Mouse (Mus musculus) forebrain, embryonic 11.5 days (tissue): Measurements from ENCODE around the gene Apbb2. TPM values are rescaled to one million over a fixed set of nuclear protein-coding genes. Genes with fewer than 3 reads are reported as not detected.

Experiments
- ATAC-seq: fragments of 200-750 bp; cut with Nextera tagmentation; replicated peaks from 2 replicates; pipeline ENCODE4 v1.8.0; 2017; ENCODE audit warnings: moderate TSS enrichment; ENCODE audit not compliant: low FRiP score
- DNase-seq: peaks from one replicate; pipeline ENCODE4 v3.0.0-alpha.2; 2017; ENCODE audit warnings: low spot score
- H3K27ac ChIP-seq: fragments of 300-500 bp; sonication (generic); 2 replicates; pipeline ENCODE4 v1.5.1; 2014; ENCODE audit warnings: low read depth, low read length
- H3K27me3 ChIP-seq: fragments of 300-500 bp; sonication (generic); 2 replicates; pipeline ENCODE4 v1.6.1; 2014; ENCODE audit warnings: mild to moderate bottlenecking, low read length, mixed read lengths; ENCODE audit not compliant: control insufficient read depth, insufficient read depth
- H3K36me3 ChIP-seq: fragments of 300-500 bp; sonication (generic); 2 replicates; pipeline ENCODE4 v1.6.1; 2014; ENCODE audit warnings: mild to moderate bottlenecking, low read length, moderate library complexity, mixed read lengths; ENCODE audit not compliant: control insufficient read depth, insufficient read depth
- H3K4me1 ChIP-seq: fragments of 300-500 bp; sonication (generic); replicated peaks from 2 replicates; pipeline ENCODE4 v1.6.1; 2014; ENCODE audit warnings: low read length, mixed read lengths; ENCODE audit not compliant: control insufficient read depth, insufficient read depth
- H3K4me2 ChIP-seq: fragments of 300-500 bp; sonication (generic); 2 replicates; pipeline ENCODE4 v1.6.1; 2014; ENCODE audit warnings: low read depth, mild to moderate bottlenecking, low read length, moderate library complexity, mixed read lengths; ENCODE audit not compliant: severe bottlenecking
- H3K4me3 ChIP-seq: fragments of 300-500 bp; sonication (generic); 2 replicates; pipeline ENCODE4 v1.5.1; 2014; ENCODE audit warnings: low read depth, low read length
- H3K9ac ChIP-seq: fragments of 300-500 bp; sonication (generic); 2 replicates; pipeline ENCODE4 v1.6.1; 2014; ENCODE audit warnings: low read length
- H3K9me3 ChIP-seq: fragments of 300-500 bp; sonication (generic); 2 replicates; pipeline ENCODE4 v1.6.1; 2016; ENCODE audit warnings: low read length, mixed read lengths; ENCODE audit not compliant: control insufficient read depth
- WGBS: fragments of 180-500 bp; shearing (Covaris S2); extraction: QIAGEN DNeasy Blood & Tissue Kit; methylation state at CpG from one replicate; pipeline ENCODE4 v1.1.7; 2014; 5-methylcytosine and 5-hydroxymethylcytosine counted together
- polyA plus RNA-seq: library from polyadenylated mRNA; unstranded; fragments of >200 nt; fragmentation: Nextera tagmentation; extraction: Ambion mirVana; gene quantifications from 2 replicates; pipeline ENCODE4 v1.2.1, GENCODE M21; 2014

Apbb2 gene
- polyA plus RNA-seq, 1 experiment from 2014 or later: 35.3 TPM

GRCm38 (mm10) chr5:66572086-66572855, 46.3 kb downstream of the Apbb2 start:
- peaks cover 2% of the 10 kb centered on the region; the same call in 1 of the 2 replicates for H3K4me1 ChIP-seq
- 83% methylated on average over 13 of the region's 13 CpGs for WGBS
- no peak overlapping the region for H3K4me3 ChIP-seq
- H3K4me2 ChIP-seq: no peak overlapping the region
- H3K36me3 ChIP-seq: no peaks in the 10 kb centered on the region
- H3K9ac ChIP-seq: no peak overlapping the region
- no peaks in the 10 kb centered on the region for H3K9me3 ChIP-seq
- no peaks in the 10 kb centered on the region for H3K27me3 ChIP-seq
- H3K27ac ChIP-seq: no peak overlapping the region
- no peak for DNase-seq
- no peak for ATAC-seq

- Histone ChIP-seq H3K27ac (no peak overlapping the region), H3K36me3 (no peaks in the 10 kb centered on the region), H3K4me2 (no peak overlapping the region), H3K4me1 (peaks cover 2% of the 10 kb centered on the region; the same call in 1 of the 2 replicates), H3K27me3 (no peaks in the 10 kb centered on the region), H3K9ac (no peak overlapping the region), H3K4me3 (no peak overlapping the region), H3K9me3 (no peaks in the 10 kb centered on the region)
- no peak for ATAC-seq
- no peak for DNase-seq
- 88% methylated on average over 5 of the region's 5 CpGs for WGBS
Measured at GRCm38 (mm10) chr5:66570709-66571108, 47.9 kb downstream of the Apbb2 start.

GRCm38 (mm10) chr5:66569141-66569801, 49.3 kb downstream of the Apbb2 start:
- DNase-seq: peak; percentile 26
- Histone ChIP-seq H3K36me3 (no peaks in the 10 kb centered on the region), H3K9ac (no peak overlapping the region), H3K9me3 (no peaks in the 10 kb centered on the region), H3K4me1 (peaks cover 2% of the 10 kb centered on the region; the same call in 1 of the 2 replicates), H3K27ac (no peak overlapping the region), H3K4me2 (no peak overlapping the region), H3K27me3 (no peaks in the 10 kb centered on the region), H3K4me3 (no peak overlapping the region)
- no peak for ATAC-seq
- 81% methylated on average over 9 of the region's 9 CpGs for WGBS

- 0 out of 2 replicates have a peak, but pooled peaks cover under 1% of the 10 kb centered on the region for H3K4me1 ChIP-seq
- H3K27ac ChIP-seq: no peak overlapping the region
- no peaks in the 10 kb centered on the region for H3K27me3 ChIP-seq
- H3K36me3 ChIP-seq: no peaks in the 10 kb centered on the region
- peak; percentile 33 for DNase-seq
- no peaks in the 10 kb centered on the region for H3K9me3 ChIP-seq
- H3K4me2 ChIP-seq: no peak overlapping the region
- H3K4me3 ChIP-seq: no peak overlapping the region
- no peak overlapping the region for H3K9ac ChIP-seq
- 77% methylated on average over 5 of the region's 5 CpGs for WGBS
- no peak for ATAC-seq
Measured at GRCm38 (mm10) chr5:66568002-66568401, 50.6 kb downstream of the Apbb2 start.

GRCm38 (mm10) chr5:66567424-66567823, 51.2 kb downstream of the Apbb2 start:
- Histone ChIP-seq H3K4me3 (no peak overlapping the region), H3K27me3 (no peaks in the 10 kb centered on the region), H3K27ac (no peak overlapping the region), H3K9me3 (no peaks in the 10 kb centered on the region), H3K4me1 (no peaks in the 10 kb centered on the region), H3K36me3 (no peaks in the 10 kb centered on the region), H3K9ac (no peak overlapping the region), H3K4me2 (no peak overlapping the region)
- DNase-seq (peak; percentile 4), ATAC-seq (no peak)
- WGBS: 95% methylated on average over 6 of the region's 6 CpGs

- no peak overlapping the region for H3K4me3 ChIP-seq
- no peak for ATAC-seq
- H3K36me3 ChIP-seq: no peaks in the 10 kb centered on the region
- 68% methylated on average over 8 of the region's 8 CpGs for WGBS
- no peak overlapping the region for H3K9ac ChIP-seq
- no peak overlapping the region for H3K27ac ChIP-seq
- 0 out of 2 replicates have a peak, but pooled peaks cover 2% of the 10 kb centered on the region for H3K4me1 ChIP-seq
- H3K9me3 ChIP-seq: peaks cover 4% of the 10 kb centered on the region; the same call in 1 of the 2 replicates
- DNase-seq: peak; percentile 42
- H3K27me3 ChIP-seq: no peaks in the 10 kb centered on the region
- no peak overlapping the region for H3K4me2 ChIP-seq
Measured at GRCm38 (mm10) chr5:66559591-66560175, 58.9 kb downstream of the Apbb2 start.

- Histone ChIP-seq H3K9me3 (peaks cover 4% of the 10 kb centered on the region; the same call in 1 of the 2 replicates), H3K4me1 (0 out of 2 replicates have a peak, but pooled peaks cover 2% of the 10 kb centered on the region)
- no peak for DNase-seq
Measured at GRCm38 (mm10) chr5:66558094-66558493, 60.5 kb downstream of the Apbb2 start.

GRCm38 (mm10) chr5:66553933-66554332, 64.7 kb downstream of the Apbb2 start:
- Histone ChIP-seq H3K27me3 (no peaks in the 10 kb centered on the region), H3K9me3 (peaks cover 4% of the 10 kb centered on the region; the same call in 1 of the 2 replicates), H3K27ac (no peak overlapping the region), H3K4me2 (no peak overlapping the region), H3K4me3 (no peak overlapping the region), H3K4me1 (no peaks in the 10 kb centered on the region), H3K9ac (no peak overlapping the region), H3K36me3 (no peaks in the 10 kb centered on the region)
- no peak for ATAC-seq
- DNase-seq: peak; percentile 10

More at GRCm38 (mm10) chr5:66558094-66558493, 60.5 kb downstream of the Apbb2 start:
- Histone ChIP-seq H3K27me3 (no peaks in the 10 kb centered on the region), H3K9ac (no peak overlapping the region), H3K36me3 (no peaks in the 10 kb centered on the region), H3K4me3 (no peak overlapping the region), H3K27ac (no peak overlapping the region), H3K4me2 (no peak overlapping the region)
- ATAC-seq: no peak
- 96% methylated on average over 7 of the region's 7 CpGs for WGBS
